Mouse (Mus musculus) cortical plate, adult 2 months (tissue): ENCODE results near the gene Erp29. TPM values are rescaled to one million over a fixed set of nuclear protein-coding genes. Genes with fewer than 3 reads are reported as not detected.
A peak's percentile ranks its signal among the peaks of the same experiment; 100 is the strongest.
"Not testable (repeated sequence)": the region's sequence is repeated elsewhere in the genome, so short reads cannot be mapped to it uniquely, and the experiment has no call there.

Experiments used
- H3K27ac ChIP-seq: fragments of 200-500 bp; 2 replicates; pipeline ENCODE4 v1.5.1; 2012; ENCODE audit warnings: low read length, control low read depth, inconsistent platforms; ENCODE audit not compliant: insufficient read depth
- H3K4me1 ChIP-seq: fragments of 200-500 bp; 2 replicates; pipeline ENCODE4 v1.6.1; 2011; ENCODE audit warnings: low read length; ENCODE audit not compliant: control insufficient read depth, insufficient read depth
- H3K4me3 ChIP-seq: fragments of 200-500 bp; 2 replicates; pipeline ENCODE4 v1.5.1; 2011; ENCODE audit warnings: mild to moderate bottlenecking, low read length, control low read depth; ENCODE audit not compliant: insufficient read depth
- CTCF ChIP-seq: fragments of 200-500 bp; IDR thresholded peaks from 2 replicates; pipeline ENCODE4 v1.5.1; 2011; ENCODE audit warnings: mild to moderate bottlenecking, control low read depth, low read length; ENCODE audit not compliant: insufficient read depth; ENCODE audit errors: extremely low read depth
- POLR2A ChIP-seq: fragments of 200-500 bp; IDR thresholded peaks from 2 replicates; pipeline ENCODE4 v1.6.1; 2011; ENCODE audit warnings: mild to moderate bottlenecking, low read length, control low read depth; ENCODE audit not compliant: insufficient read depth; ENCODE audit errors: extremely low read depth
- polyA plus RNA-seq: library from polyadenylated mRNA; depleted of rRNA; stranded (reverse); fragments of >200 nt; gene quantifications from 2 replicates; pipeline ENCODE4 v1.2.3, GENCODE M21; 2012; rRNA removed

The Erp29 gene
- 92.1 and 101 TPM in 2 replicates for polyA plus RNA-seq

- H3K27ac ChIP-seq = peak within 1 kb of the TSS; percentile 96
- 0 out of 2 replicates have a peak, but pooled peaks cover 1% of the 10 kb centered on the region for H3K4me1 ChIP-seq
- H3K4me3 ChIP-seq = peak within 1 kb of the TSS; percentile 84
- TF ChIP-seq POLR2A = peak; percentile 91
- no peak for TF ChIP-seq CTCF
Observed at GRCm38 (mm10) chr5:121452026-121452869, at the start of gene Erp29. Gene Erp29, minus strand, starts transcription at chr5:121452506.

DNA sequence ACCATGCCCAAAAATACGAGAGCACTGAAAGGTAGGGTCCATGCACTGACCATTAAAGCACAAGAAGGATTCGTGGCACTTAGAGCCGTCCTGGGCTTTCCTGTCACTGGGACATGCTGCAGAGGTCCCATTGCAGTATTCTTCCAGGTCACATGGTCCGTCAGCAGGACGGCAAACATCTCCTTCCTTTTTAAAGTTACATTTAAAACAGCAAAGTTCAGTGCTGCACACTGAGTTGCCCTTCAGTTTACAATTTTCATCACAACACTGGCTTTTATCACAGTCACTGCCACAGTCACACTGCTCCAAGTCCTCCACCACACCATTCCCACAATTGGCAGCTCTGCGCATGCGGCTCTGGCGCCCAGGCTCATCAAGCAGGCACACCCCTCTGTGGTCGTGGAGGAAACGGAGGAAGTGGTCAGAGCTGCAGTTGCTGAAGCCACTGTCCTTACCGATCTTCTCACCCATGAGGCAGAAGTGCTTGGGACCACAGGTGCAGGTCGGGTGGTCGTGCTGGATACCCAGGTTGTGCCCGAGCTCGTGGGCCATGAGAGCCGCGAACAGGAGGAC, 49.2 kb upstream of the Erp29 start:
- H3K4me1 ChIP-seq, H3K27ac ChIP-seq, H3K4me3 ChIP-seq: not testable (repeated sequence)

GRCm38 (mm10) chr5:121500719-121501118, 48.4 kb upstream of the Erp29 start:
- H3K27ac ChIP-seq = no peak overlapping the region

DNA sequence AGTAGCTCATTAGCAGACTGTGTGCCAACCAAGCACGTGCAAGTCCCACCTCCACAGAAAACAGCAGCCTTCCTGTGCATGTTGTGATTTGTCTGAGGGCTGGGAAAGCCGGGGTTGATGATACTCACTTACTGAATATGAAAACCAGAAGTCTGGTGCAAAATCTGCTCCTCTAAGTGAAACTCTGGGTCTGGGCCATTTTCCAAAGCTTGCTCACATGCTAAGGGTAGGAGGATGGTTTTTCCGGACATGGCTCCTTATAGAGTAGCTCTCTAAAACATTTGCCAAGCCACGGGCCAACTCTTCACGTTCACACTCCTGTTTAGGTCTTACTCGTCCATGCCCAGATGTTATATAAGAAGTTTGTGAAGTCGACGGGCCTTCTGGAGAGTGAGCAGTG, 41.0 kb upstream of the Erp29 start:
- H3K27ac ChIP-seq = no peak overlapping the region
- peaks cover 7% of the 10 kb centered on the region for H3K4me1 ChIP-seq
- H3K4me3 ChIP-seq = no peak overlapping the region
- TF ChIP-seq POLR2A = no peak
- no peak for TF ChIP-seq CTCF

More at GRCm38 (mm10) chr5:121500719-121501118, 48.4 kb upstream of the Erp29 start:
- H3K4me3 ChIP-seq = no peak overlapping the region
- H3K4me1 ChIP-seq = no peaks in the 10 kb centered on the region
- TF ChIP-seq CTCF = no peak

DNA sequence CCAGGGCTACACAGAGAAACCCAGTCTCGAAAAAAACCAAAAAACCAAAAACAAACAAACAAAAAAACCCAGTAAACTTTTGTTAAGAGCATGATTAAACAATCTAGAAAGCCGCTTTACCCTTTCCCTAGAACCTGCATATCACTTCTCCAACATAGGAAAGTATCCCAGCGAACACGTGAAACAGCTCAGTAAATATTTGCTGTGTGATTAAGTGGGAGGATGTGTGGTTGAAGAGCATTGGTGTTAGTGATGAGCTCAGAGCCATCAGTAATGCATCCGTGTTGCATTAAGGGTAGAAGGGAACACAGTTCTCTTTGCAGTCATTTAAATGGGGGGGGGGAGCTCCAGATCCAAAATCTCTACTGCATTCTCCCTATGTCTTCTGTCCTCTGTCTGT, 32.5 kb upstream of the Erp29 start:
- H3K27ac ChIP-seq = no peak overlapping the region
- H3K4me1 ChIP-seq = no peaks in the 10 kb centered on the region
- no peak overlapping the region for H3K4me3 ChIP-seq
- no peak for TF ChIP-seq CTCF

DNA sequence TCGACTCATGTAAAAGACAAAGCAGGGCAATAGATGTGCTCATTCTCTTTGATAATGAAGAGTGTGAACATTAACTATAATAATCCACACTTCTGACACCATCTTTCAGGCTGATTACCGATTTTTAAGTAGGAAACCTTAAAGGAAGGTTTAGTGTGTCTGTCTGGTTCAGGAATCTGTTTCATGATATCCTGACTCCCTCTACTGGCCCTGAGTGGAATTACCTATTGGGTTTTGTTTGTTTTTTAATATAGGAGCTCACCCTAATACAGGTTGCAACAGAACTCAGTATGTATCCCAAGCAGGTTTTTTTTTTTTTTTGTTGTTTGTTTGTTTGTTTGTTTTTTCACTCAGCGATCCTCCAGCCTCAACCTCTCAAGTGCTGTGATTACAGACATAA, 25.4 kb upstream of the Erp29 start:
- H3K4me1 ChIP-seq = no peaks in the 10 kb centered on the region
- no peak overlapping the region for H3K27ac ChIP-seq
- H3K4me3 ChIP-seq = no peak overlapping the region
- 0 out of 2 replicates have a peak, but pooled peaks have one; percentile 1 for TF ChIP-seq CTCF
- TF ChIP-seq POLR2A = no peak

DNA sequence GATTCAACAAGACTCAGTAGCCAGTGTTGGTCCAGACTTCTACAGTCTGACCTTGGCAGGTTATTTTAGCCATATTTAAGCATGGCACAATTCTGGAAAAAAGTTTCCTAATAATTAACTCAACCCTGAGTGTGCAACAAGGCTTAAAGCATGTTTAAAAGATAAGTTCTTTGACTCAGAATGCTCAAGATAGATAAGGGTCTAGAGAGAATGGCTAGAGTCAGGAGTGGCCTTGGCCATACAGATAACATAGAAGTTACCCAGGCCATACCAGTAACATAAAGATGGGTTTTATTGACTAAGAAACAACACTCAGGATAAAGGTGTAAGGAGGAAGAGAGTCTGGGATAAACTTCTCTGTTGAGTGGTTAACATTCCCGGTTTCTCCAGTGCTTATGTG, 23.7 kb upstream of the Erp29 start:
- H3K4me1 ChIP-seq = no peaks in the 10 kb centered on the region
- TF ChIP-seq POLR2A (no peak), CTCF (no peak)
- H3K4me3 ChIP-seq = no peak overlapping the region
- H3K27ac ChIP-seq = no peak overlapping the region

DNA sequence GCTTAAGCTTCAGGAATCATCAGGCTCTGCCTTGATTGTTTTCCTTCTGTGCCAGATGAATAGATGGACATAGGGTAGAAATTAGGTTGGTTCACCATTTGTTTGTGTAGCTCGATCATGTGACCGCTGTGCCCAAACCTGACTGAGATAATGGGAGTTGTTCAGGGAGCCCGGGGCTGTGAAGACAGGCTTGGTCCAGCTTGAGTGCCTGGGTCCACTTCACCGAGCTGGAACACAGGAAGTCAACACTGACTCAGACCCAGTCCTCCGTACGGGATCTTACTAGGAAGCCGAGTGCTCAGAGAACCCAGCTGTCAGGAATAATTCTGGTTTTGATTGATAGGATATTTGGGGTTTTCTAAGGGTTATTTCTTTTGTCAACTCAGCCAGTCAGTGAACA, 22.3 kb upstream of the Erp29 start:
- Histone ChIP-seq H3K27ac (no peak overlapping the region), H3K4me1 (no peaks in the 10 kb centered on the region), H3K4me3 (no peak overlapping the region)
- TF ChIP-seq POLR2A (no peak), CTCF (no peak)

DNA sequence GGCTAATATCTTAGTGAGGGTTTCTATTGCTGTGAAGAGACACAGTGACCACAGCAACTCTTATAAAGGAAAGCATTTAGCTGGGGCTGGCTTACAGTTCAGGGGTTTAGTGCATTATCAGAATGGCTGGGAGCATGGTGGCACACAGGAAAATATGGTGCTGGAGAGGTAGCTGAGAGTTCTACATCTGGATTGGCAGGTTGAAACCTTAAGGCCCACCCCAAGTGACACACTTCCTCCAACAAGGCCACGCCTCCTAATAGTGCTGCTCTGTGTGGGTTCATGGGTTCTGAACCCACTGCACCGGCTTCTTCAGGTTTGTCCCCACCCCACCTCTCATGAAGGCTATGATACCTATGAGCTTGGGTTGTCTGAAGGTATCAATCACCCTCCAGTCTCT, 20.1 kb upstream of the Erp29 start:
- no peak overlapping the region for H3K27ac ChIP-seq
- H3K4me3 ChIP-seq = no peak overlapping the region
- no peak for TF ChIP-seq POLR2A
- no peaks in the 10 kb centered on the region for H3K4me1 ChIP-seq

- no peak overlapping the region for H3K27ac ChIP-seq
- no peak overlapping the region for H3K4me3 ChIP-seq
- H3K4me1 ChIP-seq = no peaks in the 10 kb centered on the region
- TF ChIP-seq CTCF (no peak), POLR2A (no peak)
Observed at GRCm38 (mm10) chr5:121469566-121469965, 17.3 kb upstream of the Erp29 start.
